Mouse (Mus musculus) CD8-positive naive resting alpha-beta T cell, adult 2 months (primary cell): Measurements from ENCODE around the gene Sept5.

Experiments used
- DNase-seq, 2 experiments: peaks; one replicate each; pipeline ENCODE4 v3.0.0; 2022; ENCODE audit warnings: low read depth in 2 of 2, low spot score in 2 of 2

Sept5 gene

DNA sequence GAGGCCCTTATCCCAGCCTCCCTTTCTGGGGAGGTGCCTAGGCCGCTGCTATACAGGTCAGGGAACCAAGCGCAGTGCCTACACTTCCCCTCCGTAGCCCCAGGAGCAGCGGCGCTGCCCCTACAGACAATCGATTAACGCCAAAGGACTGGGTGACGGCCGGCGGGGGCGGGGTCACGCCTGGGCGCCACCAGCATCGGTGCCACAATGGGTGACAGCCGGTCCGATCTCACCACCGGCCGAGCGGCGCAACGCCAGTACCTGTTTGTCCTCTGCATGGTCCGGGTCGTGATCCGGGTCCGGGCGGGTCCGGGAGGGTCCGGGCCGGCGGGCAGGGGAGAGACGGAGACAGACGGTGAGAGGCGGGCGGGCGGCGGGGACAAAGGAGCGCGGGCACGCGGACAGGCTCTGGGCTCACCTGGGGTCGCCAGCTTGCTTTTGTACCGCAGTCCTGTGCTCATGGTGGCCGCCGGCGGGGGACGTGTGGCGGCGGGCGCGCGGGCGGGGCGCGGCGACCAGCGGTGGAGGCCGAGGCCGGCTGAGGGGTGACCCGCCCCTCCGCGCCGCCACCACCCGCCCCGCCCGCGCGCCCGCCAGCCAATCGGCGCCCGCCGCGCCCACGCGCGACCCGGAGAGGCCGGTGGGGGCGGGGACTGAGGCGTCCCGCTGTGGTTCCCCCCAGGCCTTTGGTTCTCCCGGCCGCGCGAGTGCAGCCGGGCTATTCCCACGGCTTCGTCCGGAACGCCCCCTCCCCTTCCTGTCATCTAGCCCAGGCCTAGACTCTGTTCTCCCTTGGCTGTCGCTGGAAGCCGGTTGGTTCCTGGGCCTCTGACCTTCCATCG is at the start of gene Sept5:
Sept5 (minus strand) TSS at position 565 of the 842 bp plus-strand sequence.
- no peak for DNase-seq

- DNase-seq: no peak
These were observed 49.4 kb upstream of the Sept5 start for GRCm38 (mm10) chr16:18679112-18679511.

GRCm38 (mm10) chr16:18677746-18678679 is 48.3 kb upstream of the Sept5 start:
- peak; percentile 20 to 56 for DNase-seq

DNA sequence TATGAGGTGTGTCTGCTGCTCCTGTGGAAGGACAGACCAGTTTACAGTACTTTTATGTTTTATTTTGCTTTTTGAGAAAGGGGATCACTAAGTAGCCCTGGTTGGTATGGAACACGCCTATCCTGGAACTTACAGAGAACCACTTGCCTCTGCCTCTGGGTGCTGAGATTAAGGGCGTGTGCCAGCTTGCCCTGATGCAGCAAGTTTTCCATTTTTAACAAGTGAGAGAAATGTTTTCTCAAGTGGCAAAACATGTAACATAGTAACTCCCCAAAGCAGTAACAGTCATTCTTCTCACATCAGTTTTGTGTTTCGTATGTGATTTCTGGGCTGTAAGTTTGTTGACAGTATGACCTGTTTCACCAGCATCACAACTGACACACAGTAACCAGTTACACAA is 43.3 kb upstream of the Sept5 start:
- DNase-seq: no peak

- no peak for DNase-seq
These were observed 42.3 kb upstream of the Sept5 start for GRCm38 (mm10) chr16:18672027-18672426.

DNA sequence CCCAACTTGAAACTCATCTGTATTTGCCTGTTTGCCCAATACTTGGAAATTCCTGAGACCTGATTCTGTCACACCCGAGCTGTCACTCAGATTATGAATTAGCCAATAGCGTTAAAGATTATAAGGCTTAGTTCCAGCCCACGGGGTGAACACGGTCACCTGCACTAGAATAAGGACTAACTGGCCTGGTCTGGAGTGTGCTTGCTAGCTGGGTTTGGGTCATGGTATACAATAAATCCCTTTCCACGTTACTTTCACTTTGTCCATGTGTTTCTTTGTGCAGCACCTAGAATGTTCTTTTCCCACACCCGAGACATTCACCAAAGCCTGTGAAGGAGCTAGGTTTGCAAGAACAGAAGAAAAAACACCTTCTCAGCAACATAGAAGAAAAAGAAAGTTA is 40.2 kb upstream of the Sept5 start:
- DNase-seq: no peak

GRCm38 (mm10) chr16:18658597-18658996 is 28.8 kb upstream of the Sept5 start:
- no peak for DNase-seq

DNA sequence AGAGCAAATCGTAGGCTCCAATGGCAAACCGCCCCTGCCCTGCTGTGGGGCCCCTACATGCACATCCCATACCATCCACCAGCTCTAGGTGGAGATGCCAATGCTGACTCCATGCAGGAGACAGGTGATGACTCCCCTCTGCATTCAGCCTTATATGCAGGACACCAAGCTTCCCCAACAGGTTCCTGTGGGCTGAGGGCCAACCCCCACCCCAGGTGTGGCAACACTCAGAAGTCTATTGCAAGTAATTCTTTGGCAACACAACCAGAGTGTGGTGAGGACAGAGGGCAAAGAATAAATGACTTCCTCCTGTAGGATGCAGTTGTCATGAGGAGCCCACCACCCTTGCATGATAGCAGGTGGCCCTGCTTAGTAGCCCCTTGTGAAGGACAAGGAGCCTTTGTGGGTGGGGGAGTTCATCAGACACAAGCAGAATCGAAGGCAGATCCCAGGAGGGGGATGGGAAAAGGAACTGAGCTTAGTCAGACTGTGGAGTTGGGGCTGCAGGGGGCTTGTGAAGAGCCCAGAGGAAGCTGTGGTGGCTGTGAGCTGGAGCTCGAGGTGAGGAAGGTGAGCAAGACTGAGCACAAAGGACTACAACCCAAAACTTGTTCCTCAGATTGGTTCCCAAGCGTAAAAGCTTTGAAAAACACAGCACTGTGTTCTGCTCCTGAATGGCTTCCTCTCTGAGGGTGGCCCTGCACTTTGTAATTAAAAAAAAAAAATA is 25.8 kb upstream of the Sept5 start:
- no peak for DNase-seq

DNA sequence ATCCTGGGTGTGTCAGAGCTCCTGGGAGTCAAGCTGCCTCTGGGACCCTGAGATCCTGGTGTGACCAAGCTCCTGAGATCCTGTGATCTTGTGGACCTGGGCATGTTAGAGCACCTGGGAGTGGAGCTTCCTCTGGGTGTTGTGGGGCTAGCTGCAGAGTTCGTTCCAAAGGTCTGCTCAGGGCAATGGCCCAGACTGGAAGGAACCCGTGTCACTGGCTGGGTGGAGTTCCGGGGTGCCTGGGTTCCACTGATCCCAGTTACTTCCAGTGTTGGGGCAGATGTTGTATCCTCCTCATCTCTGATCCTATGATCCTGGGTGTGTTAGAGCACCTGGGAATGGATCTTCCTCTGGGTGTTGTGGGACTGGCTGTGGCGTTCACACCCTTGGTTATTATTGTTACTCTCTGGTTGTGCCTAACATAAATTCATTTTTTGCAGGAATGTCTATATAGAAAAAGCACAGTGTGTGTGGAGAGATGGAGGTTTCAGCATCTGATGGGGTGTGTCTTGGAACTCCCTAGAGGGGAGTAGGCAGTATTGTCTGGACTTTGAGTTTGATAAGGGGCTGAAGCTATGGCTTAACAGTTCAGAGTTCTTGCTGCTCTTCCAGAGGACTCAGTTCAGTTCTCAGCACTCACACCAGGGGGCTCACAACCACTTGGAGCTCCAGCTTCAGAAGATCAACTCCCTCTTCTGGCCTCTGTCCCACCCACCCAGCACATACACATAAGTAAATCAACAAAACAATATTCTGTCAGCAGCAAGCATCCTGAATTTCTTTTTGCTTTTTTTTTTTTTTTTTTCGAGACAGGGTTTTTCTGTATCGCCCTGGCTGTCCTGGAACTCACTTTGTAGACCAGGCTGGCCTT is 23.8 kb upstream of the Sept5 start:
- no peak for DNase-seq

- DNase-seq: no peak
These were observed 19.4 kb upstream of the Sept5 start for GRCm38 (mm10) chr16:18649126-18649525.

GRCm38 (mm10) chr16:18645329-18645728 is 15.6 kb upstream of the Sept5 start:
- no peak for DNase-seq

DNA sequence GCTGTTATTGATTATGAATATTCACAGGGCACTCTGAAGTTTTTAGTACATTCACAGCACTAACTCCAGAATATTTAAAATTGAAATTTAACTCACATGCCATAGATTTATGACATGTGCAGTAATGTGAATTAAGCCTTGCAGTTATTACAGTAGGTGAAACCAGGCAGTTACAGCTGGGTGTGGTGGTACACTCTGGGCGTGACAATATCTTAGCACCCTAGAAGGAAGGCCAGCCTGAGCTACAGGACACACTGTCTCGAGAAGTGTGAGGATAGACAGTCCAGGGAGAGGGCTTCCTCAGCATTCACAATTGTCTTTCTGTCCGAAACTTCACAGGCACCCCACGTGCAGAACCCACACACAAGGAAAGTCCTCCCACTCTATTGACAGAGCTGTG is 14.7 kb upstream of the Sept5 start:
- DNase-seq: no peak

DNA sequence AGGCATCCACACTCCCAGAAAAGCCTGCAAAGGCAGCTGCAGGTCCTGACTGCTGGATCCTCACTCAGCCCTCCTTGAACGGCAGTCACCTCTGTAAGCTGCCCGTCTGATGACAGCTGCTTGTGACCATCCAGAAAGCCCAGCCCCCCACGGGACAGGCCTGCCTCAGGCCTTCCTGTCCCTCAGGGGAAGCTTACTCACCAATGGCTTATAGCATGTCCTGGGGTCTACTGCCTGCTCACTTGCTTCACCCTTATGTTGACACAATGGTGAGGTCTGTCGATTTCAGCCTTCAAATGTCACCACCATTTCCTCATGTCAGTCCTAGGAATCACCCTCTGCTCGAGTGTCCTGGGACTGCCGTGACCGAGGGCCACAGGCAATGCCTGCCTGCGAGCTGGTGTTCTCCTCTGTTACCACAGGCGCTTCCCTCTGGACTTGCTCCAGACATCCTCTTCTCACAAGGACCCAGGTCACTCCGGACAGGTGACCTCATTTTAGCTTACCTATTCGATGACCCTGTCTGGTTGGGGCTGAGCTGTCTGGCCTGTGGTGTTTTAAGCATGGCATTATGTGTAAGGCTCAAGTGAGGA is 13.7 kb upstream of the Sept5 start:
- no peak for DNase-seq

DNA sequence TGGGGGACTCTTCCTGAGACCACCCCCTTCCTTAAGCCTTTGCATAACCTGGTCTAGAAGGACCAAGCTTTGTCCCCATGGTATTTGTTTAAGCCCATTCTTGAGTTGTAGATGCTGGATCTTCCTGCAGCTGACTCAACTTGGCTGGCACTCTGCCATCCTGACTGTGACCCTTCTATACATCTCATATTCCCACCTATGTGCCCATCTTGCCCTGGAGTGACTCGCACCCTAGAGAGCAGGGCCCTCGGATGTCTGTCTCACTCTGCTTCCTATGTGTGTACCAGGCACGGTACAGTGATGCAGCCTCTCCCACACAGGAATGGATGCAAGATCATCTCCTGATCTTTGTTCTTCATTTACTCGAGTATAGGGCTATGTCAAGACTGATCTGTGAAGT is 13.1 kb upstream of the Sept5 start:
- DNase-seq: no peak

GRCm38 (mm10) chr16:18642291-18642690 is 12.5 kb upstream of the Sept5 start:
- no peak for DNase-seq

DNA sequence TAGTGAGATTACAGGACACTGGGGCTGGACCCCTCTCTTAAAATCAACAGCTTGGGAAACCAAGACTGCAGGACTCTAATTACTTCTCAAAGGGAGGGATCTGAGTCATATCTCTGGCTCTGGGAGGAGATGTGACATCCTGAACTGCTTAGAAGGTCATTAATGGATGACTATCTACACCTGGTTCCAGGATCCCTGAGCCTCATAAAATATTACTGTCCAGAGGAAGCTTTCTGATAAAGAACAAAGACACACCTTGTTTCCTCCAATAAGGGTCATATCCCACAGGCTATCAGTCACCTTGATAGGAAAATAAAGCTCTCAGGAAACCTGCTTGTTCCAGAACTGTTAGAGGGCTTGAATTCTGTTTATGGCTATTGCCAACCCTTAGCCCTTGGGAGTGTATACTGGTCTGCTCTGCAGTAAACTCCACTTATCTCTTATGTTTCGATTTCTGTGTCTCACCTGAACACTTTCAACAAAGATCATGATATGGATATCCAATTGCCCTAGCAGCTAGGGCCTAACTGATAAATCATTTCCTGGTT is 9.7 kb upstream of the Sept5 start:
- DNase-seq: no peak

- DNase-seq: no peak
These were observed 8.6 kb upstream of the Sept5 start for GRCm38 (mm10) chr16:18638396-18638795.

DNA sequence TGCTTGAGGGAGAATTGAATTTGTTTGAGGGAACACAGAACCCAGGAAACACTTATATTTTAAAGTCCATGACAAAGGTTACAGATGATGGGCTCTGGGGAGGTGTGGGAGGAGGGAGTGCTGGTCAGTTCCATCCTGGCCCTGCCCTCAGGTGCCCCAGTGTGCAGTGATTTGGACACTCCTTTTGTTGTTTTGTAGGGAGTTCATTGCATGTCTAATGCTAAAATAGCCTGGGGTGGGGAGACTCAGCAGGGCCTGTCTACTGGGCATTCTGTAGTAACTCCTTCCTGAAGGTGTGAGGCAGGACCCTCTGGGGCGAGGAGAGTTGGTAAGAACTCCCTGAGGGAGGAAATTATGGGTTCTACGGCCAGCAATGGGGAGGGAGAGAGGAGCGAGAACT is 7.0 kb upstream of the Sept5 start:
- no peak for DNase-seq

DNA sequence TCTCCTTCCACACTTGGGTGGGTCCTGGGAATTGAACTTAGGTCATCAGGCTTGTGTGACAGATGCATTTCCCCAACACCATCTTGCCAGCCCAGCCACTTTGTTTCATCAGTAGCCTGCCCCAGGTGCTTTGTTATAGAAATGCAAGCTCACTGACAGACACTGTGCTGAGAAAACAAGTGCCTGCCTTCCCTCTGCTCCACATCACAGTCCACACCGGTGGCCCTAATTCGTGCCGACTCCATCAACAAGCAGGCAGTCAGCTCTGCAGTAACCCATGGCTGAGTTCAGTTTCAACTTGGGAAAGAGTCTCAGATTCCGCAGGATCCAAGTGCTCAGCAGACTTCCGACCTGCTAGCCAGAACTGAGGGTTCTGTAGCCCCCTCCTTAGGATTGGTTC is 6.6 kb upstream of the Sept5 start:
- no peak for DNase-seq

GRCm38 (mm10) chr16:18633333-18633732 is 3.6 kb upstream of the Sept5 start:
- DNase-seq: no peak
